Mouse (Mus musculus): Measurements from ENCODE around the gene Adam26a.
"Not testable (repeated sequence)": the region's sequence is repeated elsewhere in the genome, so short reads cannot be mapped to it uniquely, and the experiment has no call there.

Gene Adam26a

GRCm38 (mm10) chr8:43576607-43577006 lies at the start of gene Adam26a:
TSS of gene Adam26a (minus strand) at chr8:43576707.
- DNase-seq (ENCODE audit: extremely low read depth, low read depth), result not testable (repeated sequence)

GRCm38 (mm10) chr8:43616046-43616445 lies 39.5 kb upstream of the Adam26a start:
- no peak for DNase-seq (ENCODE audit: extremely low read depth, low read depth)

- DNase-seq (ENCODE audit: extremely low read depth, low read depth), result not testable (repeated sequence)
Measured at GRCm38 (mm10) chr8:43603657-43604056, 27.1 kb upstream of the Adam26a start.

GRCm38 (mm10) chr8:43603166-43603565 lies 26.7 kb upstream of the Adam26a start:
- DNase-seq (ENCODE audit: extremely low read depth, low read depth), result not testable (repeated sequence)

GRCm38 (mm10) chr8:43528006-43528405 lies 48.5 kb downstream of the Adam26a start, which contains the start of gene Adam26b:
TSS of gene Adam26b (minus strand) at chr8:43528106.
- not testable (repeated sequence) for DNase-seq (ENCODE audit: extremely low read depth, low read depth)

Data from MEL-GATA-1-ER (cell line).